Mouse (Mus musculus): ENCODE measurements around the gene Xylt2.
"Not testable (repeated sequence)": the region's sequence is repeated elsewhere in the genome, so short reads cannot be mapped to it uniquely, and the experiment has no call there.

Gene Xylt2

GRCm38 (mm10) chr11:94676308-94676707 is 1.0 kb downstream of the Xylt2 start:
- no peak for DNase-seq

DNA sequence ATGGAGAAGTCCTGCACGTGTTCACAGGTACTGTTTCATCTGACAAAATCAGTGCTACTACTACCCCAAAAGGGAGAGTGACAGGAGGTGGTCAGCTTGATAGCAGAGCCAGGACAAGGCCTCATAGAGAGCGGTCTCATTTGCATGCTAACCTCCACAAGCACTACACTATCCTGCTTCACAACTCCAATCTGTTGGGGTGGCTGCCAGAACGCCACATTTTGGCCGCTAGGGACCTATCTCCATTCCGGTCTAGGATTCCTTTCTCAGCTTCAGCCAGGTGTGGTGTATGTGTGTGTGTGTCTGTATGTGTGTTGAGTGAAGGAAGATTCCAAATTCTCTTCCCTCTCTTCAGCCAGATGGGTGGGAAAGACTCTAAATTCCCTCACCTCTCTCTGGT is 1.9 kb downstream of the Xylt2 start:
- DNase-seq: no peak

DNA sequence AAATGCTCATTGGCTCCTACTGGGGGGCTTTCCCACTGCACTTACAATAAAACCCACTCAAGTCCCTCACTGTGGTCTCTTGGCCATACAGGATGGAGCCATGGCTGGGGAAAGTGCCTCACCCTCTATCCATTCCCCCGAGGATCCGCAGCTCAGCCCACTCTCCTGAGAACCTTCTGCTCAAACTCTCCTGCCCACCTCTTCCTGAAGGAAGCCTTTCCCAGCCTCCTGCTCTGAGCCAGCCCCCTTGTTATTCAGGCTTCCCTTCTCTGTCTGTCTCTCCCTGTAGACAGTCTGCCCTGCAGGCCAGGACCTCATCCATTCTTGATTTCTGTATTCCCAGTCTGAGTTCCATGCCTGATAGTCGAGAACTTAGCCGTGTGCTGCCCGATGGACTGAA is 2.3 kb downstream of the Xylt2 start:
- DNase-seq: no peak

DNA sequence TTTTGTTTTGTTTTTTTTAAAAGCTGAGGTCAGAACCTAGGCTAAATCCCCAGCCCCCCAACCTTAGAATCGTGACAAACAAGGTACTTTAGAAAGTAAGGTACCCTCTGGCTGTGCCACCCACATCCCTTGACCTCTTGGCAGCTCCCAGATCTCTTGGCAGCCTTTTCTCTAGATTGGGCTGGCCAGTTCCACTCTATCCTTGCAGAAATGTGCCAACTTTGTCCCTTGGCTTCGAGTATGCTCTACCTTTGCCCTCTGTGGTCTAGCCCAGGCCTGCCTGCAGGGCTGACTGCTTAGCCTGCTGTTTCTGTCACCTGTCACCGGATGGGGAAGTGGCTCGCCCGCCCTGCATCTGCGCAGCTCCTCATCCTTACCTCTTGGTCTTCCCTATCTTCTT is 12.0 kb downstream of the Xylt2 start:
- DNase-seq: no peak

GRCm38 (mm10) chr11:94661344-94661743 is 16.0 kb downstream of the Xylt2 start:
- DNase-seq: no peak

GRCm38 (mm10) chr11:94653663-94654436 is 23.5 kb downstream of the Xylt2 start, which contains the start of the genes Mrpl27 and Eme1:
Gene Mrpl27, plus strand, starts transcription at chr11:94653767.
Gene Eme1, minus strand, starts transcription at chr11:94653964.
- peak; percentile 89 to 90 for DNase-seq

GRCm38 (mm10) chr11:94652973-94653372 is 24.3 kb downstream of the Xylt2 start:
- no peak for DNase-seq

DNA sequence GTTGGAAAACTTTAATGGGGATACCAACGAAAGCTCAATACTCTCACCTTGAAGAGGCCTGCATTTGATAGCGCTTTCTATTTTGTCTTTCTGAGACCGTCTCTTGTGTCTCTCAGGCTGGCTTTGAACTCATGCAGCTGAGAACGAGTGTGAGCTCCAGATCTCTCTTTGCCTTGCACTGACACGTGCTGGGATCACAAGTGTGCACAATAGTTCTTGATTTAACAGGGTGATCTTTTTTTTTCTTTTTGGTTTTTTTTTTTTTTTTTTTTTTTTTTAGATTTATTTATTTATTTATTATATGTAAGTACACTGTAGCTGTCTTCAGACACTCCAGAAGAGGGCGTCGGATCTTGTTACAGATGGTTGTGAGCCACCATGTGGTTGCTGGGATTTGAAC is 26.1 kb downstream of the Xylt2 start:
- not testable (repeated sequence) for DNase-seq

DNA sequence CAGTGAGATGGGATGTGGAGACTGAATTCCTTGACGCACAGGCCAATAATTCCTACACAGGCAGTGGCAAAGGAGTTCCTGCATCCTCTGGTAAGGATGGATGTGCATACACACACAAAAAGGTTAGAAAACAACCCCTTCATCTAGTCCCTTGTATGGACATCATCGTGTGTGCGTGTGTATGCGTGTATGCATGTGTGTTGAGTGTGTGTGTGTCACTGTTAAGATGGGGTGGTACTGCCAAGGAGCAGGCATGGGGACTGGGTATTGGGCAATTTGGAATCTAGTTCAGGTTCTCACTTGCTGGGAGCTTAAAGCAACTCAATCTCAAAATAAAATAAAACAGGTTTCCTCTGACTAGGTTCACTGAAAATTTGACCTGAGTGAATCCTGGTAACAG is 30.9 kb downstream of the Xylt2 start:
- DNase-seq: no peak

- no peak for DNase-seq
These were observed 32.7 kb downstream of the Xylt2 start for GRCm38 (mm10) chr11:94644461-94645219.

DNA sequence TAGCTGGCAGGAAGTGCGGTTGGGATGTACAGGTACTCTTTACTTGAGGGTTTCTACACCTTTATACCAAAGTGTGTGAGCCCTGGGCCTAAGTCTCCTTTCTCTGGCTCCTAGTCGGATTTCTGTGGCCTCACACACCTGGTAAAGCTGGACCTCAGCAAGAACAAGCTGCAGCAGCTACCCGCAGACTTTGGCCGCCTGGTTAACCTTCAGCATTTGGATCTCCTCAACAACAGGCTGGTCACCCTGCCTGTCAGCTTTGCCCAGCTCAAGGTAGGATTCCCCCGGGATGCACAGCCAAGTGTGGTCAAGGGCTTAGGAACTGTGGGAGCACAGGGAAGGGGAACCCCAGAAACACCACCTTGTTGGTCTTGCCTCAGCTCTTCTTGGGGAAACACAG is 42.9 kb downstream of the Xylt2 start:
- no peak for DNase-seq

DNA sequence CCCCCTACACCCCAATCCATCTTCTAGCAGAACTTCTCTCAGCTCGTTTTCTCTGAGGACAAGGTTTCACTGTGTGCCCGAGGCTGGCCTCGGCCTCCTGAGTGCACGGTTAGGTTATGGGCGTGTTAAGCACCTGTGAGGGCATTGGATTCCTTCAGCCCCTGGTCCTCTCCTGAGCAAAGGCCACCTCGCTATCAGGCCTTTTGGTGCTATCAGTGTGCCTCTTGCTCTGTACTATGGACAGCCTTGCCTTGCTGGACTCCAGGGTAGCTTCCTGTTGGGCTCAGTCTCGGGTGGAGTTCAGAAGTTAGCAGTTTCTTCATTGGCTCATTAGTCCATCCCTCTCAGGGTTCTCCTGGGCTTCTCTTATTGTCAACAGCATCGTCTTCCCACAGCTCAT is 44.3 kb downstream of the Xylt2 start:
- DNase-seq: no peak

DNA sequence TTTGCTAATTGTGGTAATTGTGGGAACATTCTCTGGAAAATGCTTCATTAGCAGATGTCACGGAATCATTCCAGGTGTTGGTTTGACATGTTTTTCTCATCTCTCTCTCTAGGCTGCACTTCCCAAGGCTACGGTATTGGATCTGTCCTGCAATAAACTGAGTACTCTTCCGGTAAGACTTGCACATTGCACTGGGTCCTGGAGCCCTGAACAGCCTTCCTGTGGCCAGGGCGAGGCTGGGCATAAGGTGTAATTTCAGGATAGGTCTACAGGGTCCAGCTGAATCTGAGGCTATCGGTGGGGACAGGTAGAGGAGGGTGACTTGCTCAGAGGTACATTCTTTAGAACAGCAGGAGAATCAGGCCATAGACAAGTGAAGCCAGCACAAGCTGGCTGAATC is 45.3 kb downstream of the Xylt2 start:
- DNase-seq: no peak

DNA sequence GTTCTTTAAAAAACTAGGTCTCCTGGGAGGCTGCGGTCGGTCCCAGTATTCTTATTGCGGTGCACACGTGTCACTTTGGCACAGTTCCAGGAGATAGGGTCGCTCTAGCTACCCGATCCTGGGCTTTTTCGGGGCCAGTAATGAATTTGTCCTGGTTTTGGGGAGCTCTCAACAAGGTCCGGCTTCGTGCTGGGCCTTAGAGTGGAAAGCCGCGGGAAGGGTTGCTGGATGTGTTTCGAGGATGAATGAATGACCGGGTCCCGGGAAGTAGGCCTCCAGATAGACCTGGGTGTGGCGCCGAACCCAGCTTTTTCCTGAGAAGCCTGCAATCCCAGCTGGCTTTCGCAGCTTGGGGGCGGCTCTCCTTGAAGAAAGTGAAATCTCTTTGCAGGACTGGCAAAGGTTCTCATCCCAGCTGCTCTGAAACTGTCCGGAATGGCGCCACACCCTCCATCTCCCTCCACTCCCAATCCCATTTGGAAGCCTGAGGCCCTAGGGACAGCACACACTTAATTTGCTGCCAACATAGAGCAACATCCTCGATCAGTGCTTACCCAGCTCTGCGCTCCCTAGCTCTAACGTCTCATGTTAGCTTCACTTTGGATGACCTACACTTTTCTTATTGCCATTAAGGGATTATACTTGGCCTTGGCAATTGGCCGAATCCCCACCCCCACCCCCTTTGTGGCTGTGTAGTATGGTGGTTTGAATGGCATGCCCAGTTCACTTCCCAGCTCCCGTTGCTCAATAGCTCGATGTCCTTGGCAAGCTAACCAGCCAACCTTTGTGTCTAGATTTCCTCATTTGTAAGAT is 46.9 kb downstream of the Xylt2 start:
- DNase-seq: peak in 1 of 2 experiments; percentile 35

DNA sequence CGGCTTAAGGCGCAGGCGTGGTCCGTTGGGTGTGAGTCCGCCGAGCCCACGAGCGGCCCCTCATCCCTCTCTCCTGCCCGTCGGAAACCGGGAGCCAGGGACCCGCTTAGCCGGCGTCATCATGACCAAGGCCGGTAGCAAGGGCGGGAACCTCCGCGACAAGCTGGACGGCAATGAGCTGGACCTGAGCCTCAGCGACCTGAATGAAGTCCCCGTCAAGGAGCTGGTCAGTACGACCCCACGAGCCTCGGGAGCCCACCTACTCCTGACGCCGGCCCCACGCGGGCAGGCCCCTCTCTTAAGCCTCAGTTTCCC is 47.5 kb downstream of the Xylt2 start:
- DNase-seq: no peak

DNA sequence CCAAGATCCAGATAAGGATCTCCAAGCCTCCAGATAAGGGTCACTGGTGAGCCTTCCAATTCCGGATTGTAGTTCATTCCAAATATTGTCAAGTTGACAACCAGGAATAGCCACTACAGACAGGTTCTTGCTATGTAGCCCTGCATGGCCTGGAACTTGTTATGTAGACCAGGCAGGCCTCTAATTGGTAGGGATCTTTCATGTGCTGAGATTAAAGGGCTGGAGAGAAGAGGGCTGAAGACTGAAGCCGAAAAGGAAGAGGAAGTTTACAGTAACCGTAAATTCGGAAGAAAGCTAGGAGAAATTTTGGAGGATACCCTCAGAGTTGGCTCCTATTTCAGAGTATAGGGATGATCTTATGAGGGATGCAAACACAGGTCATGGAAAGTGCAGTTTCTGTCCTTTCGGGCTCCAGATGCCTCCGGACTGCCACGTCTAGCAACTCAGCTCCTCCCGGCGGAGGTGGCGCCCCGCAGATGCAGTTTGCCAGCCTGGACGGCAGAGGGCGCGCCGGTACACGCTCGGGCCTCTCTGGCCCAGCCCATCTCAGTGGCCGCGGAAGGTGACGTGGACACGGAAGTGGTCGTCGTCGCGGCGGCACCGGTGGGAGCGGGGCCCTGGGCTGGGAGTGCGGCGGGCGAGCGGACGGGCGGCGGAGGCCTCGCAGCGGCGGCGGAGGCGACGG is 48.0 kb downstream of the Xylt2 start, which contains the start of gene Lrrc59:
TSS of gene Lrrc59 (plus strand) at position 569 of the 685 bp plus-strand sequence.
- peak; percentile 97 to 98 for DNase-seq

DNA sequence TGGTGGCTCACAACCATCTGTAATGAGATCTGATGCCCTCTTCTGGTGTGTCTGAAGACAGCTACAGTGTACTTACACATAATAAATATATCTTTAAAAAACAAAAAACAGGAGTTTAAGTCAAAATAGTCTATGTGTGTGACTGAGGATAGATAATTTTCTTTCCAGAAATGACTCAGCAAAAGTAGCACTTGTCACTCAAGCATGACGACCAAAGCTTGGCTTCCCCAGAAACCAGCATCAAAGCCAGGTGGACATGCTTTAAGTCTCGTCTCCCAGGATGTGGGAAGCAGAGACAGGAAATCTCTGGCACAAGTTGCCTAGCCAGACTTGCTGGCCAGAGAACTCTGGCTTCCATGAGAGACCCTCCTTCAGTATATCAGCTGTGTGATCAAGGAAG is 55.2 kb downstream of the Xylt2 start:
- DNase-seq: no peak

DNA sequence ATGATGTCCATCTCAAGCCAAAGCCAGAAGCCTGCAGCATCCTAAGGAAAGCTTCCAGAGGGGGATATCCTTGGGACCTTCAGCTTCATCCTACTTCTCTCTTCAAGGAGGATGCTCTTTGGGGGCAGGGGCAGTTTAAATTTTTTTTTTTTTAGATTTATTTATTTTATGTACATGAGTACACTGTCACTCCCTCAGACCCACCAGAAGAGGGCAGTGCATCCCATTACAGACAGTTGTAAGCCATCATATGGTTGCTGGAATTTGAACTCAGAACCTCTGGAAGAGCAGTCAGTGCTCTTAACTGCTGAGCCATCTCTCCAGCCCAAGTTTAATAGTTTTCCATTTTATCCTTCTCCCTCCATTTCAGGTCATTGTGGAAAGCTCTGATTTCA is 55.9 kb downstream of the Xylt2 start:
- peak; percentile 23 to 24 for DNase-seq

DNA sequence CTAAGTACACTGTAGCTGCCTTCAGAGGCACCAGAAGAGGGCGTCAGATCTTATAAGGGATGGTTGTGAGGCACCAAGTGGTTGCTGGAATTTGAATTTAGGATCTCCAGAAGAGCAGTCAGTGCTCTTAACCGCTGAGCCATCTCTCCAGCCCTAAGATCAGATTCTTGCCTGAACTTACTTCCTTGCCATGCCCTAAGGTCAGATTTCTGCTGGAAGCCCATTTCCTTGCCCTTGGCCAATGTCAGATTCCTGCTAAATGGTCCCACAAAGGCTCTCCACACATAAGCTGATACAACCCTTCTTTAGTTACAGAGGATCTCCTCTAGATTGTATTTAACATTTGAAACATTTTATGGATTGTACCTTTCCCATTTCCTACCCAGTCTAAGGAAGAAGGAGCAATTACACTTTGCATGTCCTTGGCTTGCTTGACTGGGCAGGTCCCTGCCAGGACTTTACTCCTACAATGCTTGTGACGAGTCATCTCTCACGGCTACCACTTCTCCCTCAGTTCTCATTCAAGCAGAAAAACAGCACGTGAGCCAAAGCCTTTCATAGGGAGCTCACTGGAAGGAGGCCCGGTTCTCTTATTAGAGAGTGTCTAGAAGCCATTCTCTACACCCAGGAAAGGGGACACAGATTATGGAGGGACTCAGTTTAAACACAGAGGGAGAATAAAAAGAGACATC is 56.4 kb downstream of the Xylt2 start:
- DNase-seq: no peak

GRCm38 (mm10) chr11:94617646-94618045 is 59.7 kb downstream of the Xylt2 start:
- DNase-seq: no peak

- no peak for DNase-seq
These were observed 61.8 kb downstream of the Xylt2 start for GRCm38 (mm10) chr11:94615494-94615893.

- no peak for DNase-seq
These were observed 62.7 kb downstream of the Xylt2 start for GRCm38 (mm10) chr11:94614603-94615002.
